In the genomic region with DNA sequence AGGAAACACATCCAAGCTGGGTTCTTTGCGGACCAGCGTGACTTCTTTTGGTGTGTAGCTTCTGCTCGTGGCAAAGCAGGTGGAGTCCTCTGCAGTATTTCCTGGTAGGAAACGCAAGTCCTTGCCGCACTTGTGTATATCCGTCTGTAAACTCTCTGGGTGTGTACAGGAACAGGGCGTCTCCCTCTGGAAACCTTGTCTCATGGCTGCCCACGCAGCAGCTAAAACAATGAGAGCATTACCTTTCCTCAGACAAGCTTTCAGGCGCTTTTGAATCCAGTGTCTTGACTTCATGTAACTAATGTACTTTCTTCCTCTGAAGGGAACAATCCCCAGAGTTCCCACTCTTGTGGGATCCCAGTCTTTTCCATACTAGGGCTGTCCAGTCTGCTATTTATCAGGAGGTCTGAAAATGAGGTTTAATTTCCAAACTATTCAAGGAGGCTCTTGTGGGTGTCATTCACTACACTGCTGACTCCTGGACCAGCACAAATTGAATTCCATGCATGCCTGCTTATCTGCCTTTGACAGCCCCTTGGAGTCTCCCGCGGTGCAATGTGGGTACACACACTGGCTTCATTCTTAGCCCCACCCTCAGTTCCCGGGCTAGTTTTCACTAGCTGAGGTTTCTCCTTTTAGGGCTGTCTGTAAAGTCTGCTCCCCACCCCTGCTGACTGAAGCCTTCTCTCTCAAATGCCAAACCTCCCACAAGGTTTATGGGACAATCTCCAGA, we compare ENCODE assay signal across 9 mouse cellular contexts.
DNase-seq lines count a peak whose midpoint lies in the region; ATAC-seq lines count a peak whose summit lies in the region.
"Had no signal": no experiment of that assay in that cellular context is flagged by ENCODE, and none has a peak within 500 bp of the region (broad histone marks: within the 10 kb centered on the region; RNA-seq: fewer than 3 reads in every experiment).

No protein-coding gene starts in this region.

- H3K27me3 ChIP-seq in heart, embryonic 16.5 days (ENCODE audit: control insufficient read depth, insufficient read depth, low read length) = no peaks in the 10 kb centered on the region
- no peaks in the 10 kb centered on the region for H3K27me3 ChIP-seq in neural tube, embryonic 15.5 days (replicated peaks)

- DNase-seq in testis, postnatal 10 days (ENCODE audit: low spot score) = peak; percentile 44
- no peak for DNase-seq in testis, postnatal 14 days (ENCODE audit: low spot score)
- DNase-seq in kidney, postnatal 14 days = peak; percentile 24
- DNase-seq in right cerebral cortex, postnatal 10 days (ENCODE audit: low spot score in 2 of 2) = no peak
- no peak for DNase-seq in B cell, adult 2 months
- no peak for DNase-seq in left cerebral cortex, adult 18-20 months (ENCODE audit: low spot score in 2 of 2)

- WGBS in heart, embryonic 16.5 days = 27% methylated on average over 12 of the region's 12 CpGs
- 54% methylated on average over 12 of the region's 12 CpGs for WGBS in neural tube, embryonic 15.5 days

- peak overlapping the region; percentile 63 for H3K9ac ChIP-seq in heart, embryonic 16.5 days (ENCODE audit: low read length)
- H3K9ac ChIP-seq in neural tube, embryonic 15.5 days (replicated peaks) = no peak overlapping the region

- peak overlapping the region; percentile 58 for H3K4me2 ChIP-seq in heart, embryonic 16.5 days (ENCODE audit: low read depth, low read length)
- peak overlapping the region; percentile 19; the same call in 1 of the 2 replicates for H3K4me2 ChIP-seq in neural tube, embryonic 15.5 days

- H3K27ac ChIP-seq in heart, embryonic 16.5 days (ENCODE audit: low read length) = peak overlapping the region; percentile 94
- no peak overlapping the region for H3K27ac ChIP-seq in neural tube, embryonic 15.5 days (replicated peaks)
- H3K27ac ChIP-seq: layer of hippocampus, adult 2 months had no signal

- peak overlapping the region; percentile 32 for H3K4me3 ChIP-seq in heart, embryonic 16.5 days (ENCODE audit: low read length)
- no peak overlapping the region for H3K4me3 ChIP-seq in neural tube, embryonic 15.5 days (replicated peaks)
- H3K4me3 ChIP-seq: layer of hippocampus, adult 2 months had no signal

- H3K36me3 ChIP-seq in heart, embryonic 16.5 days (ENCODE audit: control insufficient read depth, insufficient read depth) = no peaks in the 10 kb centered on the region
- no peaks in the 10 kb centered on the region for H3K36me3 ChIP-seq in neural tube, embryonic 15.5 days

- ATAC-seq in heart, embryonic 16.5 days (replicated peaks; ENCODE audit: extremely low read depth, insufficient read depth, low FRiP score) = peak; percentile 96
- peak; percentile 86 for ATAC-seq in neural tube, embryonic 15.5 days (ENCODE audit: low FRiP score)

- H3K4me1 ChIP-seq in heart, embryonic 16.5 days (ENCODE audit: control insufficient read depth, insufficient read depth, low read length) = peaks cover 18% of the 10 kb centered on the region
- H3K4me1 ChIP-seq in neural tube, embryonic 15.5 days = peaks cover 4% of the 10 kb centered on the region; the same call in 1 of the 2 replicates

- no peaks in the 10 kb centered on the region for H3K9me3 ChIP-seq in heart, embryonic 16.5 days (replicated peaks; ENCODE audit: control insufficient read depth, low read length)
- no peaks in the 10 kb centered on the region for H3K9me3 ChIP-seq in neural tube, embryonic 15.5 days (replicated peaks)

Comparison
In these comparisons a context has a peak if more than half of its experiments do, and no peak if none do; other contexts are left out.
1. DNase-seq: peak in testis, postnatal 10 days (single experiment) and kidney, postnatal 14 days (single experiment); none in testis, postnatal 14 days (single experiment), right cerebral cortex, postnatal 10 days (0 of 2), B cell, adult 2 months (0 of 2) and left cerebral cortex, adult 18-20 months (0 of 2).